Mouse (Mus musculus): Measurements from ENCODE around the gene Fam53b.

GRCm38 (mm10) chr7:132688721-132689120, 125.0 kb downstream of the Fam53b start:
- no peak for TF ChIP-seq CTCF (IDR thresholded peaks at IDR 0.05; ENCODE audit: low read depth, low read length)
- TF ChIP-seq POLR2A (IDR thresholded peaks at IDR 0.05; ENCODE audit: insufficient read depth, low read length): no peak

All from ES-Bruce4 (cell line).